Mouse (Mus musculus): ENCODE results near the gene Xxylt1. TPM values are rescaled to one million over a fixed set of nuclear protein-coding genes. Genes with fewer than 3 reads are reported as not detected.

Xxylt1 gene
- polyA plus RNA-seq, 1 experiment from 2014 or later: 11.9 TPM

- H3K4me1 ChIP-seq: no peaks in the 10 kb centered on the region
- 83% methylated on average over 4 of the region's 4 CpGs for WGBS
- H3K27ac ChIP-seq: no peak overlapping the region
- H3K36me3 ChIP-seq (replicated peaks): no peaks in the 10 kb centered on the region
- H3K9me3 ChIP-seq: no peaks in the 10 kb centered on the region
- H3K27me3 ChIP-seq (replicated peaks): no peaks in the 10 kb centered on the region
- no peak overlapping the region for H3K4me2 ChIP-seq
- no peak overlapping the region for H3K9ac ChIP-seq
- no peak overlapping the region for H3K4me3 ChIP-seq
- no peak for ATAC-seq (replicated peaks)
Measured at GRCm38 (mm10) chr16:31059730-31060129, 21.5 kb downstream of the Xxylt1 start.

GRCm38 (mm10) chr16:31052812-31053211, 28.4 kb downstream of the Xxylt1 start:
- no peaks in the 10 kb centered on the region for H3K27me3 ChIP-seq (replicated peaks)
- H3K4me2 ChIP-seq: no peak overlapping the region
- no peak overlapping the region for H3K4me3 ChIP-seq
- H3K27ac ChIP-seq: no peak overlapping the region
- no peaks in the 10 kb centered on the region for H3K36me3 ChIP-seq (replicated peaks)
- ATAC-seq (replicated peaks): no peak
- no peaks in the 10 kb centered on the region for H3K4me1 ChIP-seq
- 90% methylated on average over 6 of the region's 6 CpGs for WGBS
- H3K9me3 ChIP-seq: no peaks in the 10 kb centered on the region
- H3K9ac ChIP-seq: no peak overlapping the region

GRCm38 (mm10) chr16:31052177-31052726, 29.0 kb downstream of the Xxylt1 start:
- Histone ChIP-seq H3K4me3 (no peak overlapping the region), H3K27me3 (replicated peaks) (no peaks in the 10 kb centered on the region), H3K36me3 (replicated peaks) (no peaks in the 10 kb centered on the region), H3K4me1 (no peaks in the 10 kb centered on the region), H3K9me3 (no peaks in the 10 kb centered on the region), H3K27ac (no peak overlapping the region), H3K4me2 (no peak overlapping the region), H3K9ac (no peak overlapping the region)
- WGBS: 75% methylated on average over 7 of the region's 7 CpGs
- ATAC-seq (replicated peaks): no peak

DNA sequence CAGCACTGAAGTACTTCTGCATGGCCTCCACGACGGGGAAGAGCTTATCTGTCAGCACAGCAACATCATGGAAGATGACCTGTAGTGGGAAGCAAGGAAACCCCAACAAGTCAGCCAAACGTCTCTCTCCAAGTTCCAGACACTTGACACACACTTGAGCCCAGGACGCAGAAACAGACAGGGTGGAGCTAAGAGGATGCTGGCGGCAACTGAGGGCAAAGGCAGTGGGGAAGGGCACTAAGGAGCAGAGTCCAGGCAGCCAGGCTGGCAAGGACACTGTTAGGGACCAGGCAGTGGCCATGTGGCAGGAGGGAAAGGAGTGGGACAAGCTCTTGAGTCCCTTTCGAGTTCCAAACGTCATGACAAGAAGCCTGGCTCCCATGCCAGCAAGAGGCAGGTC, 30.5 kb downstream of the Xxylt1 start:
- no peak overlapping the region for H3K9ac ChIP-seq
- no peaks in the 10 kb centered on the region; the same call in 1 of the 2 replicates for H3K4me1 ChIP-seq
- H3K4me2 ChIP-seq: no peak overlapping the region
- 89% methylated on average over 7 of the region's 7 CpGs for WGBS
- no peaks in the 10 kb centered on the region for H3K9me3 ChIP-seq
- no peaks in the 10 kb centered on the region for H3K36me3 ChIP-seq (replicated peaks)
- ATAC-seq (replicated peaks): no peak
- H3K27me3 ChIP-seq (replicated peaks): no peaks in the 10 kb centered on the region
- H3K27ac ChIP-seq: no peak overlapping the region
- H3K4me3 ChIP-seq: no peak overlapping the region

GRCm38 (mm10) chr16:31048194-31048593, 33.0 kb downstream of the Xxylt1 start:
- ATAC-seq (replicated peaks): no peak
- H3K9me3 ChIP-seq: no peaks in the 10 kb centered on the region
- 86% methylated on average over 6 of the region's 6 CpGs for WGBS
- H3K4me3 ChIP-seq: no peak overlapping the region
- H3K27ac ChIP-seq: no peak overlapping the region
- H3K27me3 ChIP-seq (replicated peaks): no peaks in the 10 kb centered on the region
- H3K36me3 ChIP-seq (replicated peaks): no peaks in the 10 kb centered on the region
- H3K9ac ChIP-seq: no peak overlapping the region
- no peak overlapping the region for H3K4me2 ChIP-seq
- H3K4me1 ChIP-seq: no peaks in the 10 kb centered on the region; the same call in 1 of the 2 replicates

GRCm38 (mm10) chr16:31047186-31047898, 33.9 kb downstream of the Xxylt1 start:
- Histone ChIP-seq H3K4me1 (no peaks in the 10 kb centered on the region; the same call in 1 of the 2 replicates), H3K9ac (no peak overlapping the region), H3K9me3 (no peaks in the 10 kb centered on the region), H3K4me3 (no peak overlapping the region), H3K4me2 (no peak overlapping the region), H3K27me3 (replicated peaks) (no peaks in the 10 kb centered on the region), H3K27ac (no peak overlapping the region), H3K36me3 (replicated peaks) (no peaks in the 10 kb centered on the region)
- no peak for ATAC-seq (replicated peaks)
- WGBS: 84% methylated on average over 10 of the region's 10 CpGs

DNA sequence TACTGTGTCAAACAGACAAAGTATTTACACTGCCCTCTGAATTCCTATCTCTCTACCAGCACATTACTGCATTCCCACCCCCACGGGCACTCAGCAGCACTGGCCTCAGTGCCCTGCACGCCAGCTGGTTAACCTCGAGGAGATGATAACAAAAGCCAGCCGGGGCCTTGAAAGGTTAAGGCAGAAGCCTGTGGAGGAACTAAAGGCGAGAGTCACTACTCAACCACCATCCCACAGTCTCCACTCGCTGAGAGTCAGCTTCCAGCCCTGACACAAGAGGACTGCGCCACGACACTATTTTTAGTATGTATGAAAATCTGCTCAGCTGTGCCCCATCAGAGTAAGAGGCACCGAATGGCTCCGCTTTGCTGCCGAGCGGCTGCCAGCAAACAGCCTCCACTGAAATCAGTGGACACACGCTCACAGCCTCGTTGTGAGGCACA, 35.0 kb downstream of the Xxylt1 start:
- no peaks in the 10 kb centered on the region for H3K36me3 ChIP-seq (replicated peaks)
- ATAC-seq (replicated peaks): no peak
- no peaks in the 10 kb centered on the region for H3K9me3 ChIP-seq
- no peak overlapping the region for H3K4me2 ChIP-seq
- no peaks in the 10 kb centered on the region; the same call in 1 of the 2 replicates for H3K4me1 ChIP-seq
- no peak overlapping the region for H3K27ac ChIP-seq
- H3K27me3 ChIP-seq (replicated peaks): no peaks in the 10 kb centered on the region
- no peak overlapping the region for H3K9ac ChIP-seq
- H3K4me3 ChIP-seq: no peak overlapping the region
- WGBS: 74% methylated on average over 14 of the region's 14 CpGs

DNA sequence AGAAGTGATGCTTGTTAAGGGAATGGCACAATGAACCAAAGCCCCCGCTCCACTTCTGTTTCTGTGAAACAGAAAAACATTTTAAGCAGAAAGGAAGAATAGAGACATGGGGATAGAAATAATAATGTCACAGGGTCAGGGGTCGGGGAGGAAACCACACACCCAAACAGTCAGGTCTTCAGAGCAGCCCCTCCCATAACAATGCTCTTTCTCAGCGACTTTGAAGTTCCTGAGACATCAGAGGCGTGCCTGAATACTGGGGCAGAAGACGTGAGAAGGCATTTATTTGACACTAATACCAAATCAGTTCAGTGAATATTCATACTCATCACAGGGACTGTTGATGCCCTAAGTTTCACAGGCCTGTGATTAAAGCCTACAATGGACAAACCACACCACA, 36.0 kb downstream of the Xxylt1 start:
- Histone ChIP-seq H3K4me3 (no peak overlapping the region), H3K27ac (no peak overlapping the region), H3K36me3 (replicated peaks) (no peaks in the 10 kb centered on the region), H3K27me3 (replicated peaks) (no peaks in the 10 kb centered on the region), H3K9me3 (no peaks in the 10 kb centered on the region), H3K4me1 (no peaks in the 10 kb centered on the region; the same call in 1 of the 2 replicates), H3K9ac (no peak overlapping the region), H3K4me2 (no peak overlapping the region)
- no peak for ATAC-seq (replicated peaks)
- WGBS: 49% methylated on average over 5 of the region's 5 CpGs

DNA sequence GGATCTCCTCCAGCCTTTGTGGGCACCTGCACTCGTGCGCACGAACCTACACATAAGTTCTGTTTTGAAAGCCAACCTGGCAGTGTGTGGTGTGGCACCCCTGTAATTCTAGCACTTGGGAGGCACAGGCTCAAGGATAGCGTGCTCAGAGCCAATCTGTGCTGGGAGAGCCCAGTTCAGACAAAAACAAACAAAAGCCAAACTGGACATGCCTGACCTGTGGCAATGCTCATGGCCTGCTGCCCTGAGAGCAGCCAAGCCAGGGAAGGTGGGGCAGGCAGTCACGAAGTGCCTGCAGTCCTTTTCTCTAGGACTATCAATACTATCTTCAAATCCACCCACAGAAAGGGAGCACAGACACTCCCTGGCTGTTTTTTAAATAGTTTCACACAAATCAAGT, 38.1 kb downstream of the Xxylt1 start:
- no peak for ATAC-seq (replicated peaks)
- Histone ChIP-seq H3K4me3 (no peak overlapping the region), H3K36me3 (replicated peaks) (no peaks in the 10 kb centered on the region), H3K27me3 (replicated peaks) (no peaks in the 10 kb centered on the region), H3K4me2 (no peak overlapping the region), H3K9ac (no peak overlapping the region), H3K4me1 (peaks cover 4% of the 10 kb centered on the region; the same call in 1 of the 2 replicates), H3K27ac (no peak overlapping the region), H3K9me3 (no peaks in the 10 kb centered on the region)
- 88% methylated on average over 5 of the region's 5 CpGs for WGBS

DNA sequence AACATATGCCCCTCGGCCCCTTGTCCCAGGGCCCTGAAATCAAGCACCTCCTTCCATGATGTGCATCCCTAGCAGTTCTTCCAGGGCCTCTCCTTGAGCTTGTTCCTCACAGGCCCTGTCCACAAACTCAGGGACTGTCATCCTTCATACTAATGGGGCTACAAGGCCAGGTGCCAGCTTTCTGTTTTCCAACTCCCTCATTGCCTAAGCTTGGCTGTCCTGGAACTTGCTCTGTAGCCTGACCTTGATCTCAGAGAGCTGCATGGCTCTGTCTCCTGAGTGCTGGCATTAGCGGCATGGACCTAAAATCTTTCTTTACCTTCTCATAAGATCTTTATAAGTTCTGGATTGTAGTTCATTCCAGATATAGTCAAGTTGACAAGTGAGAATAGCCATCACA, 39.7 kb downstream of the Xxylt1 start:
- no peaks in the 10 kb centered on the region for H3K36me3 ChIP-seq (replicated peaks)
- WGBS: 98% methylated on average over 2 of the region's 2 CpGs

GRCm38 (mm10) chr16:31039803-31040459, 41.3 kb downstream of the Xxylt1 start:
- H3K4me1 ChIP-seq: 0 out of 2 replicates have a peak, but pooled peaks cover 4% of the 10 kb centered on the region
- no peak overlapping the region for H3K4me2 ChIP-seq
- H3K4me3 ChIP-seq: no peak overlapping the region
- no peak overlapping the region for H3K9ac ChIP-seq
- no peaks in the 10 kb centered on the region for H3K27me3 ChIP-seq (replicated peaks)
- no peaks in the 10 kb centered on the region for H3K36me3 ChIP-seq (replicated peaks)
- no peaks in the 10 kb centered on the region for H3K9me3 ChIP-seq
- WGBS: 63% methylated on average over 9 of the region's 9 CpGs
- peak; percentile 56 for ATAC-seq (replicated peaks)
- peak overlapping the region; percentile 32; the same call in 1 of the 2 replicates for H3K27ac ChIP-seq

More for the DNA sequence above, 39.7 kb downstream of the Xxylt1 start:
- Histone ChIP-seq H3K4me3 (no peak overlapping the region), H3K4me2 (no peak overlapping the region), H3K27ac (no peak overlapping the region), H3K27me3 (replicated peaks) (no peaks in the 10 kb centered on the region), H3K9ac (no peak overlapping the region), H3K4me1 (peaks cover 4% of the 10 kb centered on the region; the same call in 1 of the 2 replicates), H3K9me3 (no peaks in the 10 kb centered on the region)
- no peak for ATAC-seq (replicated peaks)

- H3K4me1 ChIP-seq: peaks cover 11% of the 10 kb centered on the region; the same call in 1 of the 2 replicates
- no peak overlapping the region for H3K27ac ChIP-seq
- WGBS: 73% methylated on average over 1 of the region's 1 CpGs
- H3K36me3 ChIP-seq (replicated peaks): no peaks in the 10 kb centered on the region
- H3K9ac ChIP-seq: no peak overlapping the region
- H3K4me3 ChIP-seq: no peak overlapping the region
- no peak overlapping the region for H3K4me2 ChIP-seq
- H3K9me3 ChIP-seq: no peaks in the 10 kb centered on the region
- ATAC-seq (replicated peaks): no peak
- H3K27me3 ChIP-seq (replicated peaks): no peaks in the 10 kb centered on the region
Measured at GRCm38 (mm10) chr16:31037431-31037830, 43.8 kb downstream of the Xxylt1 start.

Measured in midbrain, embryonic 15.5 days (tissue).